Mouse (Mus musculus) liver, postnatal 0 days (tissue): Measurements from ENCODE around the gene Lin9. TPM values are rescaled to one million over a fixed set of nuclear protein-coding genes. Genes with fewer than 3 reads are reported as not detected.
A peak's percentile ranks its signal among the peaks of the same experiment; 100 is the strongest.
"Not testable (repeated sequence)": the region's sequence is repeated elsewhere in the genome, so short reads cannot be mapped to it uniquely, and the experiment has no call there.

Experiments used
- ATAC-seq: fragments of 200-750 bp; cut with Nextera tagmentation; 2 replicates; pipeline ENCODE4 v1.8.0; 2017; ENCODE audit warnings: mild to moderate bottlenecking, moderate library complexity
- DNase-seq: peaks from one replicate; pipeline ENCODE4 v3.0.0-alpha.2; 2016
- H3K27ac ChIP-seq: fragments of 300-500 bp; sonication (generic); 2 replicates; pipeline ENCODE4 v1.5.1; 2014; ENCODE audit warnings: antibody characterized with exemption, moderate library complexity, mild to moderate bottlenecking, low read depth
- H3K27me3 ChIP-seq: fragments of 300-500 bp; sonication (generic); 2 replicates; pipeline ENCODE4 v1.6.1; 2014; ENCODE audit warnings: low read length, control low read depth, mixed read lengths; ENCODE audit not compliant: insufficient read depth
- H3K36me3 ChIP-seq: fragments of 300-500 bp; sonication (generic); replicated peaks from 2 replicates; pipeline ENCODE4 v1.6.1; 2014; ENCODE audit warnings: mild to moderate bottlenecking, control low read depth, low read length, moderate library complexity, mixed read lengths; ENCODE audit not compliant: insufficient read depth
- H3K4me1 ChIP-seq: fragments of 300-500 bp; sonication (generic); 2 replicates; pipeline ENCODE4 v1.6.1; 2014; ENCODE audit warnings: antibody characterized with exemption, mild to moderate bottlenecking, control low read depth; ENCODE audit not compliant: insufficient read depth
- H3K4me2 ChIP-seq: fragments of 300-500 bp; sonication (generic); 2 replicates; pipeline ENCODE4 v1.6.1; 2014; ENCODE audit warnings: low read depth, mild to moderate bottlenecking, low read length, moderate library complexity, mixed read lengths
- H3K4me3 ChIP-seq: fragments of 300-500 bp; sonication (generic); 2 replicates; pipeline ENCODE4 v1.5.1; 2014; ENCODE audit warnings: low read depth, low read length
- H3K9ac ChIP-seq: fragments of 300-500 bp; sonication (generic); replicated peaks from 2 replicates; pipeline ENCODE4 v1.6.1; 2014; ENCODE audit warnings: mild to moderate bottlenecking, moderate library complexity
- H3K9me3 ChIP-seq: fragments of 300-500 bp; sonication (generic); 2 replicates; pipeline ENCODE4 v1.6.1; 2016; ENCODE audit warnings: mild to moderate bottlenecking, control low read depth, low read length, mixed read lengths
- CTCF ChIP-seq: sonication (generic); IDR thresholded peaks from 2 replicates; pipeline ENCODE4 v1.5.1; 2016; ENCODE audit warnings: antibody characterized with exemption, low read depth
- EP300 ChIP-seq: IDR thresholded peaks from 2 replicates; pipeline ENCODE4 v1.6.1; 2016; ENCODE audit warnings: antibody characterized with exemption, low read depth, mild to moderate bottlenecking
- WGBS: fragments of 180-500 bp; shearing (Covaris S2); extraction: QIAGEN DNeasy Blood & Tissue Kit; methylation state at CpG from one replicate; pipeline ENCODE4 v1.1.7; 2014; ENCODE audit not compliant: insufficient replicate concordance; 5-methylcytosine and 5-hydroxymethylcytosine counted together
- polyA plus RNA-seq: library from polyadenylated mRNA; unstranded; fragments of >200 nt; fragmentation: Nextera tagmentation; extraction: Ambion mirVana; gene quantifications from 2 replicates; pipeline ENCODE4 v1.2.1, GENCODE M21; 2015

The Lin9 gene
- polyA plus RNA-seq, 1 experiment from 2014 or later, result 6.4 TPM

GRCm38 (mm10) chr1:180607578-180607879 lies 33.4 kb upstream of the Lin9 start:
- no peak overlapping the region for H3K27ac ChIP-seq
- no peak overlapping the region for H3K9ac ChIP-seq
- no peak for ATAC-seq
- peaks cover 5% of the 10 kb centered on the region for H3K36me3 ChIP-seq
- WGBS, result 60% methylated on average over 2 of the region's 2 CpGs
- no peak for DNase-seq
- H3K27me3 ChIP-seq, result no peaks in the 10 kb centered on the region
- no peak for TF ChIP-seq CTCF
- TF ChIP-seq EP300, result no peak
- H3K4me2 ChIP-seq, result no peak overlapping the region
- no peaks in the 10 kb centered on the region for H3K4me1 ChIP-seq
- H3K9me3 ChIP-seq, result no peaks in the 10 kb centered on the region
- no peak overlapping the region for H3K4me3 ChIP-seq

GRCm38 (mm10) chr1:180611842-180612241 lies 29.1 kb upstream of the Lin9 start:
- H3K36me3 ChIP-seq, H3K9me3 ChIP-seq, H3K27me3 ChIP-seq, H3K9ac ChIP-seq, H3K4me2 ChIP-seq, H3K4me1 ChIP-seq, H3K4me3 ChIP-seq, H3K27ac ChIP-seq, DNase-seq: not testable (repeated sequence)
- WGBS, result 85% methylated on average over 10 of the region's 14 CpGs
- peak; percentile 88; the same call in 1 of the 2 replicates for ATAC-seq

GRCm38 (mm10) chr1:180616762-180617161 lies 24.2 kb upstream of the Lin9 start:
- TF ChIP-seq CTCF (no peak), EP300 (no peak)
- H3K36me3 ChIP-seq, result no peaks in the 10 kb centered on the region
- no peak overlapping the region for H3K27ac ChIP-seq
- no peaks in the 10 kb centered on the region for H3K27me3 ChIP-seq
- no peaks in the 10 kb centered on the region for H3K9me3 ChIP-seq
- WGBS, result 65% methylated on average over 3 of the region's 3 CpGs
- ATAC-seq, result no peak
- no peak overlapping the region for H3K4me3 ChIP-seq
- no peak overlapping the region for H3K4me2 ChIP-seq
- no peak overlapping the region for H3K9ac ChIP-seq
- H3K4me1 ChIP-seq, result no peaks in the 10 kb centered on the region
- no peak for DNase-seq

GRCm38 (mm10) chr1:180622389-180622788 lies 18.6 kb upstream of the Lin9 start:
- no peak for DNase-seq
- Histone ChIP-seq H3K9me3 (peaks cover 2% of the 10 kb centered on the region; the same call in 1 of the 2 replicates), H3K36me3 (no peaks in the 10 kb centered on the region), H3K9ac (no peak overlapping the region), H3K4me1 (no peaks in the 10 kb centered on the region), H3K4me3 (no peak overlapping the region), H3K4me2 (no peak overlapping the region), H3K27me3 (no peaks in the 10 kb centered on the region), H3K27ac (no peak overlapping the region)
- ATAC-seq, result no peak
- no peak for TF ChIP-seq EP300
- no peak for TF ChIP-seq CTCF
- WGBS, result 46% methylated on average over 4 of the region's 4 CpGs

GRCm38 (mm10) chr1:180623911-180624310 lies 17.0 kb upstream of the Lin9 start:
- peaks cover 2% of the 10 kb centered on the region; the same call in 1 of the 2 replicates for H3K9me3 ChIP-seq
- no peaks in the 10 kb centered on the region for H3K4me1 ChIP-seq
- DNase-seq (peak; percentile 34), ATAC-seq (no peak)
- no peak overlapping the region for H3K27ac ChIP-seq
- no peak overlapping the region for H3K4me2 ChIP-seq
- H3K4me3 ChIP-seq, result no peak overlapping the region
- no peak overlapping the region for H3K9ac ChIP-seq
- no peaks in the 10 kb centered on the region for H3K36me3 ChIP-seq
- 89% methylated on average over 2 of the region's 2 CpGs for WGBS
- TF ChIP-seq EP300, result no peak
- TF ChIP-seq CTCF, result peak; percentile 67
- no peaks in the 10 kb centered on the region for H3K27me3 ChIP-seq

- no peak overlapping the region for H3K4me2 ChIP-seq
- H3K27me3 ChIP-seq, result no peaks in the 10 kb centered on the region
- H3K4me3 ChIP-seq, result no peak overlapping the region
- H3K36me3 ChIP-seq, result no peaks in the 10 kb centered on the region
- no peak overlapping the region for H3K9ac ChIP-seq
- H3K27ac ChIP-seq, result no peak overlapping the region
- 54% methylated on average over 2 of the region's 2 CpGs for WGBS
- no peak for TF ChIP-seq CTCF
- TF ChIP-seq EP300, result no peak
- H3K4me1 ChIP-seq, result no peaks in the 10 kb centered on the region
- H3K9me3 ChIP-seq, result peaks cover 2% of the 10 kb centered on the region; the same call in 1 of the 2 replicates
- DNase-seq (no peak), ATAC-seq (no peak)
Observed at GRCm38 (mm10) chr1:180626141-180626540, 14.8 kb upstream of the Lin9 start.

- 81% methylated on average over 2 of the region's 2 CpGs for WGBS
- H3K9ac ChIP-seq, H3K27ac ChIP-seq, DNase-seq, ATAC-seq, H3K4me2 ChIP-seq, H3K36me3 ChIP-seq, H3K4me3 ChIP-seq, H3K27me3 ChIP-seq, H3K9me3 ChIP-seq: not testable (repeated sequence)
- H3K4me1 ChIP-seq, result peaks cover 11% of the 10 kb centered on the region
Observed at GRCm38 (mm10) chr1:180637796-180638195, 3.2 kb upstream of the Lin9 start.
